Mouse (Mus musculus): ENCODE measurements at regions not wholly inside any gene's neighbourhood (a gene's known extent, or its start where the extent isn't known, plus 50 kb on each side); places are given as distances from the start of the nearest gene placed in this dataset.

DNA sequence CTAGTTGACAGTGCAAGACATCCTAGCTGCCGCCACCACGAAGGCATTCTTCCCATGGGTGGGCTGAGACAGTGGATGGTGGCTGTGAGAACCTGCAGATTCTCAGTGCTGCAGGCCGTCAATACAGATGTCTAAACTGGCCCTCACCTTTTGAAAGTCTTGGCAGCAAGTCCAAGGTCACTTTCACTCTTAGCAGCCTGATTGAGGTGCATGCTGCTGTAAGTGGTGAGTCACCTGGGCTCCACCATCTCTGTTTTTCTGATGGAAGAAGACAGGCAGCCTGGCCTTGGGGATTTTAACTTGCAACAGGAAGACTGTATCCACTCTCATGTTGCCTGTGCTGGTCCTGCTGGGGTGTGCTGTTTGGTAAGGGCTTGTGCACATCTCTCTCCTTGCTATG, 129.3 kb downstream of the Zfp706 start:
- Histone ChIP-seq H3K9ac (ENCODE audit: low read depth, low read length) (no peak overlapping the region), H3K4me3 (replicated peaks; ENCODE audit: low read depth, low read length) (no peak overlapping the region), H3K9me3 (replicated peaks; ENCODE audit: low read length) (no peaks in the 10 kb centered on the region), H3K27me3 (ENCODE audit: insufficient read depth, low read length) (no peaks in the 10 kb centered on the region), H3K4me1 (replicated peaks; ENCODE audit: insufficient read depth, low read length) (peaks cover 5% of the 10 kb centered on the region), H3K27ac (no peak overlapping the region), H3K36me3 (ENCODE audit: insufficient read depth, low read length) (no peaks in the 10 kb centered on the region), H3K4me2 (ENCODE audit: low read length) (no peak overlapping the region)
- DNase-seq (ENCODE audit: low spot score) (no peak), ATAC-seq (replicated peaks; ENCODE audit: low FRiP score, low read depth) (no peak)
- TF ChIP-seq CTCF (IDR thresholded peaks at IDR 0.05; ENCODE audit: low read depth): no peak
- 76% methylated on average over 3 of the region's 3 CpGs for WGBS

DNA sequence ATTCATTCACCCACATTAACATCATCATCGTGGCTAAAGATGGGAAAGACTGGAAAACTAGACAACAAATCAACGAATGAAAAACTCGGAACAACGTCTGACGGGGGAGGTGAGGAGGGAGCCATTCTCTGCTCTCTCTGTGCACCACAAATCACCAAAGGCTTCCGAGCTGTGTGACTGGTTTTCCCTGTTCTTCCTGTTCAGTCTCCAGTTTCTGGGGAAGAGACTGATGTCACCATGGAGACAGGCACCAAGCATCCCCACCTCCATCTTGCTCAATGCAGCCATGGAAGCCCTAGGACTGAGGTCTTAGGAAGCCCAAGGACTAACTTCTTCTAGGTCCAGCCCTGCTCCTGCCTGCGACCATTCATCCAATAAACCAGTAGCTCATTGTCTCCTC, 130.1 kb downstream of the Zfp706 start:
- WGBS: 48% methylated on average over 7 of the region's 7 CpGs
- Histone ChIP-seq H3K4me1 (replicated peaks; ENCODE audit: insufficient read depth, low read length) (peaks cover 9% of the 10 kb centered on the region), H3K27me3 (ENCODE audit: insufficient read depth, low read length) (no peaks in the 10 kb centered on the region), H3K36me3 (ENCODE audit: insufficient read depth, low read length) (no peaks in the 10 kb centered on the region), H3K27ac (no peak overlapping the region), H3K9me3 (replicated peaks; ENCODE audit: low read length) (no peaks in the 10 kb centered on the region), H3K9ac (ENCODE audit: low read depth, low read length) (no peak overlapping the region), H3K4me3 (replicated peaks; ENCODE audit: low read depth, low read length) (no peak overlapping the region), H3K4me2 (ENCODE audit: low read length) (no peak overlapping the region)
- DNase-seq (ENCODE audit: low spot score) (no peak), ATAC-seq (replicated peaks; ENCODE audit: low FRiP score, low read depth) (no peak)
- TF ChIP-seq CTCF (IDR thresholded peaks at IDR 0.05; ENCODE audit: low read depth): no peak

DNA sequence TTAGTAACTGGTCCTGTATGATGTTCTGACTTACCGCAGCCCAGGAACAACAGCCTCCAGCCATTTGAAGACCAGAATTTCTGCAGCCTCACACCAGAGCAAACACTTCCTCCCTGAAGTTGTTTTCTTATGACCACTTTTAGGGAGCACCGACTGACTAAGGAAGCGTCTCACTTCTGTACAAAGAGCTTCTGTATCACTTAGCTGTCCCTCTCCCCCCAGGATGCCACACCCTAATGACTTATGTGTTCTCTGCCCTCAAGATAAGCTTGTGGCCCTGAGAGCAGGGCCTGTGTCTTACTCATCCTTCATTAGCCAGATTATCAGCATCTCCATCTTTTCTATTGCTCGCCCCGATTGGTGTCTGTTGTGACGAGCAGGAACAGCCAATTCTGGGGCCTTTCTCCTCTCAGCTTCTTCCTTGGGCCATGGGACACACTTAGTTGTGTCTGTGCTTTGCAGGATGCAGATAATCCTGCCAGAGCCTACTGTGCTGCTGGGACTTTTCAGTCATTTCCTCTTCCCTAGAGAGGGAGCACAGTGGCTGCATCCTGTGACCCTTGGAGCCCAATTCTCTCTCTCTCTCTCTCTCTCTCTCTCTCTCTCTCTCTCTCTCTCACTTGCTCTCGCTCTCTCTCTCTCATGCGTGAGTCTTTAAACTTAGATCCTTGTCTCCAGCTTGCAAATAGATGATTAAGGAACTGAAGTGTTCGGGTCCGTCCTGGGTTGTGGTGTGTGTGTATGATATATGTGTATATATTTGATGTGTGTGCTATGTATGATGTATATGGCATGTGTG, 131.4 kb downstream of the Zfp706 start:
- ATAC-seq (replicated peaks; ENCODE audit: low FRiP score, low read depth) (no peak), DNase-seq (ENCODE audit: low spot score) (no peak)
- Histone ChIP-seq H3K27ac (no peak overlapping the region), H3K4me2 (ENCODE audit: low read length) (no peak overlapping the region), H3K4me1 (replicated peaks; ENCODE audit: insufficient read depth, low read length) (peaks cover 9% of the 10 kb centered on the region), H3K9ac (ENCODE audit: low read depth, low read length) (no peak overlapping the region), H3K36me3 (ENCODE audit: insufficient read depth, low read length) (no peaks in the 10 kb centered on the region), H3K4me3 (replicated peaks; ENCODE audit: low read depth, low read length) (no peak overlapping the region), H3K9me3 (replicated peaks; ENCODE audit: low read length) (no peaks in the 10 kb centered on the region), H3K27me3 (ENCODE audit: insufficient read depth, low read length) (no peaks in the 10 kb centered on the region)
- WGBS: 64% methylated on average over 10 of the region's 10 CpGs
- TF ChIP-seq CTCF (IDR thresholded peaks at IDR 0.05; ENCODE audit: low read depth): no peak

DNA sequence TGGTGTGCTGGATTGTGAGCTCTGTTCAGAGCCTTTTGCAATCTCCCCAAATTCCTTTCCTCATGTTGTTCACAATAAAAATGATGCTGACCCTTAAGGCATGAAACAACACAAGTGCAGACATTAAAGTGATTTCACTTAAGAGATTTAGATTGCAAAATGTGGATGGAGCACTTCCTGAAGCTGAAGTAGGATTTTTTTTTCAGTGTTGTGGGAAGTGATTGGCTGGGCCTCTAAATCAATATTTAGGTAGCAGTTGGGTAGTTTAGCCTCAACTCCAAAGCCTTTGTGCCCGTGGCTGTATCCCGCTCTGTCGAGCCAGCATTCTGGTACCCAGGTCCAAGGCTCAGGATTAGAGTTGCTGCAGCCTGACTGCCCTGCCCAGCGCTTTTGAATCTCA, 133.0 kb downstream of the Zfp706 start:
- H3K9ac ChIP-seq (ENCODE audit: low read depth, low read length): no peak overlapping the region
- H3K9me3 ChIP-seq (replicated peaks; ENCODE audit: low read length): no peaks in the 10 kb centered on the region
- no peaks in the 10 kb centered on the region for H3K36me3 ChIP-seq (ENCODE audit: insufficient read depth, low read length)
- TF ChIP-seq CTCF (IDR thresholded peaks at IDR 0.05; ENCODE audit: low read depth): no peak
- no peak overlapping the region for H3K4me3 ChIP-seq (replicated peaks; ENCODE audit: low read depth, low read length)
- peaks cover 9% of the 10 kb centered on the region for H3K4me1 ChIP-seq (replicated peaks; ENCODE audit: insufficient read depth, low read length)
- 82% methylated on average over 4 of the region's 4 CpGs for WGBS
- DNase-seq (ENCODE audit: low spot score) (no peak), ATAC-seq (replicated peaks; ENCODE audit: low FRiP score, low read depth) (no peak)
- no peak overlapping the region for H3K4me2 ChIP-seq (ENCODE audit: low read length)
- H3K27me3 ChIP-seq (ENCODE audit: insufficient read depth, low read length): no peaks in the 10 kb centered on the region
- H3K27ac ChIP-seq: no peak overlapping the region

DNA sequence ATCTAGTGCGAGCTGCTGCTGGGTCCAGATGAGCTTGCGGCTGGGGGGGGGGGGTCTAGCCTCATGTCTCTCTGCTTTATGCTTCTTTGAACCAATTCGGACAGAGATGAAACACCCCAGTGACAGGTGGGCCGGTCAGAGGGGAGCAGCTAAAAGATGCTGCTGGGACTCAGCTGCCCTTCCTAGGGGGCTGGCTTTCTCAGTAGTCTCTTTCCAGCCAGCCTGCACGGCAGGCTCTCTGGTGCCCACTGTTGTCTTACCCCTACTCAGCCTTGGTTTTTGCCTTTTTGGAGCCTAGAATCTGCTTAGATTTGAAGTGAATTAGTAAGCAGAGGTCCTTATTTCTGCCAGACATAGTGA, 133.7 kb downstream of the Zfp706 start:
- no peak for DNase-seq (ENCODE audit: low spot score)
- Histone ChIP-seq H3K27me3 (ENCODE audit: insufficient read depth, low read length) (no peaks in the 10 kb centered on the region), H3K27ac (peak overlapping the region; percentile 64; the same call in 1 of the 2 replicates), H3K36me3 (ENCODE audit: insufficient read depth, low read length) (no peaks in the 10 kb centered on the region), H3K4me2 (ENCODE audit: low read length) (peak overlapping the region; percentile 27; the same call in 1 of the 2 replicates), H3K9me3 (replicated peaks; ENCODE audit: low read length) (no peaks in the 10 kb centered on the region), H3K4me1 (replicated peaks; ENCODE audit: insufficient read depth, low read length) (peaks cover 9% of the 10 kb centered on the region), H3K4me3 (replicated peaks; ENCODE audit: low read depth, low read length) (no peak overlapping the region), H3K9ac (ENCODE audit: low read depth, low read length) (no peak overlapping the region)
- ATAC-seq (replicated peaks; ENCODE audit: low FRiP score, low read depth): no peak
- 44% methylated on average over 5 of the region's 5 CpGs for WGBS
- no peak for TF ChIP-seq CTCF (IDR thresholded peaks at IDR 0.05; ENCODE audit: low read depth)

DNA sequence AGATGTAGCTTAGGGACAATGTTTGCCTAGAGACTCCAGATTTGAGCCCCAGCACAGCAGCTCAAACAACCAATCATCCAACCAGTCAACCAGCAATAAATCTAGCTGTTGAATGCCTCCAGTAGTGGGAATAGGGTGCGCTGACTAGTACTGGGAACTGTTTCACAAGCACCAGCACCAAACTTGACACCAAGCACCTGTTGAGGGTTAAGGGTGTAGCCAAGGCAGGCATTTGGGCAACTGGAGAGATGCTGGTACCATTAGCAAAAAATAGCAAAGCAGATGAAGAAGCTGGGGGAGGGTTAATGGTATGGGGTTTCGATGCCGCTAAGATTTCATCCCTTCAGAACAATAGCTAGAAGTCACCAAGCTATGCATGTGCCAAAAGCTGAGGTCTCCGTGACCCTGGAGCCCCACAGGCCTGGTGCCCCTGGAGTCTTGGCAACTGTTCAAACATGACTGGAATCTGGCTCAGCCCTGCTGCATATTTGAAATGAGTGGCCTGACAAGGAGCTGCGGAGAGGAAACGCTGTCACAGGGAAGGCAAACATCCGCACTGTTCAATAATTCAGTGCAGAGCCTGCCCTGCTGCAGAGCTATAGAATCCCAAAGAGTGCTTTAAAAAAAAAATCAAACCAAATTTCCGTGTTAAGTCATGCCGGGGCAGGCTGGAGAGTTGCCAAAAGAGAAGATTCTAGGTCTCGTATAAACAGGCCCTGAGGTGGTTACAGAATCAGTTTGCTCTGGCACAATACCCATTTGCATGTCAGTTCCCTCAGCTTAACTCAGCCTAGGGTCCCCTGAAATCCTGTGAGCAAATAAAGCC, 134.3 kb downstream of the Zfp706 start:
- WGBS: 11% methylated on average over 10 of the region's 10 CpGs
- DNase-seq (ENCODE audit: low spot score): peak; percentile 76
- H3K9ac ChIP-seq (ENCODE audit: low read depth, low read length): no peak overlapping the region

More for the DNA sequence above, 134.3 kb downstream of the Zfp706 start:
- no peak; the same call in 1 of the 2 replicates for ATAC-seq (replicated peaks; ENCODE audit: low FRiP score, low read depth)
- Histone ChIP-seq H3K4me3 (replicated peaks; ENCODE audit: low read depth, low read length) (no peak overlapping the region), H3K27ac (peak overlapping the region; percentile 64; the same call in 1 of the 2 replicates), H3K4me1 (replicated peaks; ENCODE audit: insufficient read depth, low read length) (peaks cover 9% of the 10 kb centered on the region), H3K36me3 (ENCODE audit: insufficient read depth, low read length) (no peaks in the 10 kb centered on the region), H3K27me3 (ENCODE audit: insufficient read depth, low read length) (no peaks in the 10 kb centered on the region), H3K9me3 (replicated peaks; ENCODE audit: low read length) (no peaks in the 10 kb centered on the region), H3K4me2 (ENCODE audit: low read length) (peak overlapping the region; percentile 27)
- no peak for TF ChIP-seq CTCF (IDR thresholded peaks at IDR 0.05; ENCODE audit: low read depth)
